Mouse (Mus musculus) layer of hippocampus, postnatal 36 days (tissue): Measurements from ENCODE around the gene Tfap2b. TPM values are rescaled to one million over a fixed set of nuclear protein-coding genes. Genes with fewer than 3 reads are reported as not detected.

ENCODE experiments used
- DNase-seq, 2 experiments: peaks; one replicate each; pipeline ENCODE4 v3.0.0; 2022
- total RNA-seq, 2 experiments: library from RNA; stranded (reverse); gene quantifications; 2 replicates each; pipeline ENCODE4 v1.2.3; 2021

Gene Tfap2b
- total RNA-seq = under 1 TPM; 0.07 to 0.10 TPM

DNA sequence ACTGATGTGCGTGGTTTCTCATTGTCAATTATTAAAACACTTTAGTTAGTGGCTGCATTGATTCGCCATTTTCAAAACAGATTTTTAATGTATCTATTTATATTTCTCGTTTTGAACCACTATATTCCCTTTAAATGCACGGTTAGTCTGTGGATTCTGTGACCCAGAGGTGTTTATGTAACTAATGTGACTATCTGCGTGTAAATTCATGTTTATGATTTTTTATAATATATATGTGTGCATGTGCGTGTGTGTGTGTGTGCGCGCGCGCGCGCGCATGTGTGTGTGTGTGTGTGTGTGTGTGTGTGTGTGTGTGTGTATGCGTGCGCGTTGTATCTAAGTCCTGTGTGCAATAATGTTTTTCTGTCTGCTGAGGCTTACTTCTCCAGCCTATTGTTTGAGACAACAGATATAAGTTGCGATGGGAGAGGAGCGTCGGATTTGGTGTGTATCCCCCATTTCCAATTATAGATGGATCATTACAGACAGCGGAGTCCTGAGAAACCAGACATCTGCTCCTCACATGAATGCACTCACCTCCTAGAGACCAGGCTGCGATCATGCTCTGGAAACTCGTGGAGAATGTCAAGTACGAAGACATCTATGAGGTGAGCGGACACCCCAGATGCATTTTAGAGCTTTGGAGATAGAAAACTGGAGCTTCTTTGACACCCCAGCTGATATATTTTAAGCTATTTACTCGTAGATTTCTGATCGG, at the start of gene Tfap2b:
Gene Tfap2b, plus strand, starts transcription at position 274 of the 718 bp plus-strand sequence.
- no peak for DNase-seq

- no peak for DNase-seq
Observed at GRCm38 (mm10) chr1:19178742-19179397, 29.8 kb upstream of the Tfap2b start.

- no peak for DNase-seq
Observed at GRCm38 (mm10) chr1:19205649-19206048, 3.1 kb upstream of the Tfap2b start.

GRCm38 (mm10) chr1:19206194-19206593, 2.5 kb upstream of the Tfap2b start:
- no peak for DNase-seq

DNA sequence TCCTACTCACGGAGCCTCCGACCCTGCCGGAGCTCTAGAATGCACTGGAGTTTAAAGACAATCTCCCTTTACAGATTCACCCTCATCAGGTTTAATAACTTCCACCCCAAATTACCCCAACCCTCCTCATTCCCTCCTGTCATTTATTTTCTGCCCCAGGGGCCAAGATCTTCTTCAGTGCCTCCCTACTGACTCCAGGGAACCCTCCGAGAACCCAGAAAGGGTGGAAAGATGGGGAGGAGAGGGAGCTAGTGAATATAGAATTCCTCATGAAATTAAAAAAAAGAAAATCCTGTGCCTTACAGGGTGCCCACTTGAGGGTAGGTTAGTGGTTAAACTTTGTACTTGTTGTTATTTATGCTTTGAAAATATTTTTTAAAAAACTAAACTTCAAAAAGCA, 1.1 kb upstream of the Tfap2b start:
- no peak for DNase-seq

DNA sequence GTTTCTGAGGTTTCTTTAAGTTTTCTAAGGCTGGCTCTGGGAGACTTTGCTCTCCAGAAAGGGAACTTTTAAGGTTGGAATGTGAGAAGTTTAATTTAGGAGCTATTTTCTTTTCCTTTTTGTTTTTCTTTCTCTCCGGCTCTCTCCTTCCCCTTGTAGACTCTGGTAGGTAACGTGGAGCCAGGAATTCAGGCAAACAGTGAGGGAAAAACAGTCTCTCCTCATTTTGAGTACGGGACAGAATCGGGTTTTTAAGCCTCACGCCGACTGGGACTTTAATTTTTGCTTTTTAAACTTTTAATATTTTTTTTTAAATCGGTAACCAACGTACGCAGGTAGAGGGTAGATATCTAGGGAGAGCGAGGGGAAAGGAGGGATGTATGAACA, 638 bp downstream of the Tfap2b start:
- DNase-seq = no peak

DNA sequence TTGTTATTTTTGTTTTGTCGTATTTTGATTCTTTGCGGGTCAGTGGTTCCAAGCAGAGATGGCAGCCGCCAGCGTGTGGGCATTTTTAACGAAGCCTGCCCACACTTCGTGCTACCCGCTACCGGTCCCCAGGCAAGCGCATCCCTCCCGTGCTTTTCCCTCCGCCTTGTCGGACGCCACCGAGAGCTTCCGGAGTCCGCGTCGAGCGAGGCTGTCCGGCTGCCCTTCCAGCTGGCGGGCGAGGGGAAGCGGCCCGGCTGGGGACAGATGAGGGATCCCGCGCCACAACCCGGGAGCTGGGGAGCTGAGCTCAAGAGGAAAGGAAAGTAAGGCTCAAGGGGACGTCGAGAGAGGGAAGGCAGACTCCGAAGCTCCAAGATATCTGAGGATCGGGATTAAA, 1.1 kb downstream of the Tfap2b start:
- DNase-seq = no peak

- no peak for DNase-seq
Observed at GRCm38 (mm10) chr1:19210215-19211032, 1.7 kb downstream of the Tfap2b start.

DNA sequence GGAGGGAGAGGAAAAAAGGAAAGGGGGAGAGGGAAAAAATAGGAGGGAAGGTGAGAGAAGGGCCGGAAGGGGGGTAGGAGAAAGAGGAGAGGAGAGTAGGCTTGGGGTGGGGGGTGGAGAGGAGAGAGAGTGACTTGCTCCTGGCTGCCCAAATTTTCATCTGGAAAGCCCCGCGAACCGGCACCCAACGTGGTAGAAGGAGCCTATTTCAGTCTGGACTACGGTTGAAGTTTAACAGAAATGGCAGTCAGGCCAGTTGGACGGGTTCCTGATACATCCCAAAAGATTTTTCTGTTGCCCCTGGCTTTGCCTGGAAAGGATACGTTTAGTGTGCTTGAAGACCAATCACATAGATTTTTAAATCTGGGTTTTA, 2.3 kb downstream of the Tfap2b start:
- DNase-seq = no peak

- no peak for DNase-seq
Observed at GRCm38 (mm10) chr1:19211546-19212154, 2.9 kb downstream of the Tfap2b start.

GRCm38 (mm10) chr1:19212691-19213090, 4.0 kb downstream of the Tfap2b start:
- DNase-seq = no peak

DNA sequence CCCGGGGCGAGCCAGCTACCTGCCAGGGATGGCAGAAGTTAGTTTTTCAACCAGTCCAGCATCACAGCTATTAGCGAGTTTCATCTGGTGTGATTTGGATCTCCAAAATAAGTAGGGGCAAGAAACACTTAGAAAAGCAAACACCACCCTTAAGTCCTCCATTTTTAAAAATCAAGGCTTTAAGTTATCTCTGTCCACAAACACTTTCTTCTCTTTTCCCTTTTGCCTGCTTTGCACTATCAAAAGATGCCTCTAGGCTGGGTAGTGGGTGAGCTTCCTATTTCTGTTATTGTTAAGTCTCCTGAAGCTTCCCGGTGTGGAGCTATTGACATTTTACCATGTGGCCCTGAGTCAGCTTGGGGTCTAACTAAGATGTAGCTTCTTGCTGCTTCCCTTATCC, 4.5 kb downstream of the Tfap2b start:
- DNase-seq = no peak

GRCm38 (mm10) chr1:19213851-19214395, 5.2 kb downstream of the Tfap2b start:
- DNase-seq = no peak

DNA sequence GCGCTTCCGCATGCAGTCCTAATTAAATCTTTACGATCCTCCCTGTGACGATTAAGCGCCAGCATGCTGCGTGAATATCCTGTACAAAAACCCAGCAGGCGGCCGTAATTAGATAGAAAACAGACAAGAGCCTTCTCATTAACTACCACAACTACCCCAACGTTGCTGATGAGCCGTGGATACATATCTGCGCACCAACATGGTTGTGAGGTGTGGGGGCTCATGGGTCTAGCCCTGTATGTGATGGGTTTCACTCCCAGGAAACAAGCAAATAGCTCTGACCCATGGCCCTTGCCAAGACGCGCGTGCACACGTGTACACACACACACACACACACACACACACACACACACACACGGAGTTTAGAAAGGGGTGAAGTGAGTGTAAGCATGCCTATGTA, 8.7 kb downstream of the Tfap2b start:
- DNase-seq = no peak

GRCm38 (mm10) chr1:19218221-19218620, 9.5 kb downstream of the Tfap2b start:
- DNase-seq = no peak

DNA sequence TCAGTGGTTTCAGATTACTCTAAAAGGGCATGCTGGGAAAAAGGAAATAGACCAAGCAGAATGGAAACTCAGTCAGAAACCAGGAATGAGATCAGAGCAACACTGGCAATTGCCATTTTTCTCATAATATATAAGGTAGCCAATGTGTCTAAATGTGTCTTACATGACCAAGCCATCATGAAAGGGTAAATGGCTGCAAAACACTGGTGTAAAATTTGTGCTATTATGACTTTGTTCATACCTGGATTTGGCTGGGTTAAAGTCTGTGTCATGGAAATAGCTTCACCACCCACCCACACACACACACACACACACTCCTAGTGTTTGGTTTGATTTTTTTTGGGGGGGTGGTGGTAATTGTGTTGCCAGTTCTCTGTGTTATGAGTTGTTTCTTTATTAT, 10.7 kb downstream of the Tfap2b start:
- DNase-seq = no peak

DNA sequence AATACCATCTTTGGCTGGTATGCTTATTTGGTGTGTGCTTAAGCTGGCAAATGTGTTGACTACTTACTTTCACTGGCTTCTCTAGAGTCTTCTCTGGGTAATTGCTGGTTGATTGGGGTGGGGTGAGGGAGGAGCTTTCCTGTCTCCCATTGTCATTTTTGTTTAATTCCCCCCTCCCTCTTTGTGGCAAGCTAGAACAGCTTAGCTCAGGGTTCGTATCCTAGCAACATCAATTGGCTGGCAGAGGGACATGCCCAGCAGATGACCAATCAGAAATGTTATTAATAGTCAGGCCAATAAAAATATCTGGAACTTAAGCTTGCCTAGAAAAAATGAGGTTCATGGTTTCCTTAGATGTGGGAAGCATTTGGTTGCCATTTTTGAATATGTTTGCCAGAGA, 11.8 kb downstream of the Tfap2b start:
- DNase-seq = no peak

DNA sequence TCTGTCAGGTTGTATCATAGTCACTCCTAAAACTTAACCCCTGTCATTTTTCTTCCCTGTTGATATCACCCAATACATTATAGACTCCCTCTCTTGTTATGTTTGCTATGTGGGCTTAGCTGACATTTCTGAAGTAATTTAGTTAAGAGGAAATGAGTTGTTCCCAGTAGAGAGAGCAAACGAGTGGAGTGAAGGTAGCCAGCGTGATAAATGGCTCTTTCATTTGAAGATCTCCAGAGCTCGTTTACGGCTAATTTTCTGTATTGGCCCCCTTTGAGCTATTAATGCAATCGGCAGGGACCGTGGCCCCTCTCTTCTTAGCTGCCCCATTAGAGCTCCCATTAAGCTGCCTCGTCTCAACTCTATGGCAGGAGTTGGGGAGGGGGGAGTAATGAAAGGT, 12.9 kb downstream of the Tfap2b start:
- DNase-seq = no peak

GRCm38 (mm10) chr1:19226699-19227098, 18.0 kb downstream of the Tfap2b start:
- no peak for DNase-seq

GRCm38 (mm10) chr1:19230926-19231573, 22.3 kb downstream of the Tfap2b start:
- no peak for DNase-seq

- no peak for DNase-seq
Observed at GRCm38 (mm10) chr1:19231574-19232080, 22.9 kb downstream of the Tfap2b start.

DNA sequence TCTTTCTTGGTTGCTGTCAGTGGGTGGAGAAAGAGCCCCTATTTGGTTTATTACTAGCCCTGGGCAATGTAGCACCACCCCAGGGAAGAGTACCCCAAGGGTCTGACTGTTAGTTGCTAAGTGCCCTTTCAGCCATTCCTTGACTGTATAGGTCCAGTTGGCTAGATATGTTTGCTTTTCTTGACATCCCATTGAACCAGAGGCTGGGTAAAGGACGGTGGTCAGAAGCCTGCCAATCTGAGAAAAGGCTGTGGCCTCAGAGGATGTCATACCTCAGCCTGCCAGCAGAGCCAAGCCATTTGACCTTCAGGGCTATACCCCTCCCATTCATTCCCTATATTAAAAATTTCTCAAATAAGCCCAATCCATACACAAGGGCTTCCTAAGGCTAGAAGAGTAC, 24.0 kb downstream of the Tfap2b start:
- DNase-seq = no peak
